Mouse (Mus musculus) spleen, adult 2 months (tissue): ENCODE results near the gene Hba-a2.
"Not testable (repeated sequence)": the region's sequence is repeated elsewhere in the genome, so short reads cannot be mapped to it uniquely, and the experiment has no call there.

Experiments
- CTCF ChIP-seq: fragments of 200-500 bp; IDR thresholded peaks from 2 replicates; pipeline ENCODE4 v1.5.1; 2011; ENCODE audit warnings: mild to moderate bottlenecking, inconsistent platforms; ENCODE audit not compliant: insufficient read depth, insufficient read length, insufficient replicate concordance; ENCODE audit errors: extremely low read depth
- POLR2A ChIP-seq: fragments of 200-500 bp; IDR thresholded peaks from 2 replicates; pipeline ENCODE4 v1.6.1; 2011; ENCODE audit warnings: low read depth, low read length, inconsistent platforms

GRCm38 (mm10) chr11:32293479-32293878 lies 2.8 kb upstream of the Hba-a2 start:
- not testable (repeated sequence) for TF ChIP-seq CTCF, POLR2A
